26 mouse cellular contexts compared by ENCODE assay signal in genomic region chr19:22066302-22066701, GRCm38 (mm10).
"Had no signal": no experiment of that assay in that cellular context is flagged by ENCODE, and none has a peak within 500 bp of the region (broad histone marks: within the 10 kb centered on the region; RNA-seq: fewer than 3 reads in every experiment).

No protein-coding gene starts in this region.

- H3K4me3 ChIP-seq: embryonic facial prominence, embryonic 10.5 days; embryonic facial prominence, embryonic 12.5 days; embryonic facial prominence, embryonic 13.5 days; embryonic facial prominence, embryonic 15.5 days; erythroblast, embryonic 14.5 days; forebrain, embryonic 10.5 days; forebrain, embryonic 12.5 days; forebrain, embryonic 13.5 days; gastrocnemius, adult 2 months; heart, adult 2 months; heart, embryonic 10.5 days had no signal

- DNase-seq: cerebellum, adult 8-10 months; cerebellum, adult 9-10 months; cerebellum, adult 9-11 months; cerebellum, postnatal 14 days; cerebellum, postnatal 25 days; cerebellum, postnatal 36 days; embryo, embryonic 11 days; gastrocnemius, adult 2 months; gastrocnemius, postnatal 10 days; gastrocnemius, postnatal 14 days; gastrocnemius, postnatal 25 days; gastrocnemius, postnatal 36 days; heart, adult 11 months; heart, adult 18-20 months; heart, adult 2 months had no signal

- H3K36me3 ChIP-seq: embryonic facial prominence, embryonic 10.5 days; embryonic facial prominence, embryonic 12.5 days; embryonic facial prominence, embryonic 13.5 days; embryonic facial prominence, embryonic 15.5 days; forebrain, embryonic 10.5 days; forebrain, embryonic 12.5 days; heart, embryonic 10.5 days had no signal

- H3K4me2 ChIP-seq: embryonic facial prominence, embryonic 12.5 days; embryonic facial prominence, embryonic 13.5 days; embryonic facial prominence, embryonic 15.5 days; forebrain, embryonic 12.5 days; forebrain, embryonic 13.5 days had no signal

- H3K9me3 ChIP-seq: embryonic facial prominence, embryonic 10.5 days; embryonic facial prominence, embryonic 12.5 days; embryonic facial prominence, embryonic 13.5 days; embryonic facial prominence, embryonic 15.5 days; forebrain, embryonic 10.5 days; forebrain, embryonic 12.5 days; forebrain, embryonic 13.5 days; heart, embryonic 10.5 days had no signal

- H3K27me3 ChIP-seq: embryonic facial prominence, embryonic 12.5 days; embryonic facial prominence, embryonic 13.5 days; embryonic facial prominence, embryonic 15.5 days; forebrain, embryonic 12.5 days; forebrain, embryonic 13.5 days had no signal

- H3K4me1 ChIP-seq: embryonic facial prominence, embryonic 10.5 days; embryonic facial prominence, embryonic 12.5 days; embryonic facial prominence, embryonic 13.5 days; embryonic facial prominence, embryonic 15.5 days; forebrain, embryonic 10.5 days; forebrain, embryonic 12.5 days; forebrain, embryonic 13.5 days; heart, embryonic 10.5 days had no signal

- H3K9ac ChIP-seq: embryonic facial prominence, embryonic 12.5 days; embryonic facial prominence, embryonic 13.5 days; embryonic facial prominence, embryonic 15.5 days; forebrain, embryonic 12.5 days; forebrain, embryonic 13.5 days had no signal

- ATAC-seq: forebrain, embryonic 13.5 days; forebrain, embryonic 14.5 days; forebrain, embryonic 16.5 days had no signal

- H3K27ac ChIP-seq: embryonic facial prominence, embryonic 10.5 days; embryonic facial prominence, embryonic 12.5 days; embryonic facial prominence, embryonic 13.5 days; embryonic facial prominence, embryonic 15.5 days; forebrain, embryonic 10.5 days; forebrain, embryonic 12.5 days; forebrain, embryonic 13.5 days; gastrocnemius, adult 2 months; heart, adult 2 months; heart, embryonic 10.5 days had no signal
